15 mouse cellular contexts compared by ENCODE assay signal in the genomic region with DNA sequence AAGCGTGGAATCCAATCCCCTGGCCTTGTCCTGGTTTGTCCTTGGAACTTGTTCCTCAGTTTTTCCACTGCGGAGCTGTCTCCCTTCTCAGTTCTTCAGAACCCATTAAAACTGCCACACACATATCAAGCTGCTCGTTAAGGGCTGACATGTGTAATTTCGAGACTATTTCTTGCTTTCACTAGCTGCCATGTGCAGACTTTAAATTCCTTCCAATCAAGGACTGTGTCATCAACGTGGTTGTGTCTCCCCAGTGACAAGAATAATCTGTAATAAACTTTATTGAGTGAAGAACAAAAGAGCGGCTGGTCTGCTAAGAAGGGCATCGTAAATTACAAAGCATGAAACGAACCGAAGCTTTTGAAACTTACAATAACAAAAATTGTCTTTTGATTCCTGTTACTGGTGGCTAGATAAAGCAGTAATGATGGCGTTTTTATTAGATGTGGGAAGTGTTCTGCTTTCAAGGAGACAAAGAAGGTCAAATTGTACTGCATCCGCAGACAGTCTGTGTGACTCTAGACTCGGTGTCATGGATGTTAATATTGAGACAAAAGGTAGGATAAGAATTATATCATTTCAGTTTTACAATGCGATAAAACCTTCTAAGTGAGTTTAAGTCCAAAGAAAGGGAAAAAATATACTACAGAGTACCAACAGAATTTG. TPM values are rescaled to one million over a fixed set of nuclear protein-coding genes. Genes with fewer than 3 reads are reported as not detected.
A peak's percentile ranks its signal among the peaks of the same experiment; 100 is the strongest.
DNase-seq lines count a peak whose midpoint lies in the region; ATAC-seq lines count a peak whose summit lies in the region.
"Had no signal": no experiment of that assay in that cellular context is flagged by ENCODE, and none has a peak within 500 bp of the region (broad histone marks: within the 10 kb centered on the region; RNA-seq: fewer than 3 reads in every experiment).

No protein-coding gene starts in this region.

- no peak for DNase-seq in forebrain, embryonic 10.5 days (ENCODE audit: extremely low spot score, low spot score)
- no peak for DNase-seq in heart, postnatal 36 days
- DNase-seq in layer of hippocampus, postnatal 10 days (ENCODE audit: low spot score in 2 of 2): peak; percentile 6 to 11
- no peak for DNase-seq in layer of hippocampus, postnatal 14 days (ENCODE audit: low spot score in 2 of 2)
- DNase-seq in midbrain, embryonic 11.5 days (ENCODE audit: low spot score, missing footprints): no peak
- DNase-seq: cerebellum, postnatal 10 days; embryo, embryonic 11 days had no signal

- intact Hi-C loops in heart, postnatal 36 days (cut with DNase I): no loop called here

- no peak overlapping the region for H3K9ac ChIP-seq in forebrain, embryonic 13.5 days
- H3K9ac ChIP-seq in heart, embryonic 15.5 days: no peak overlapping the region
- no peak overlapping the region for H3K9ac ChIP-seq in neural tube, embryonic 14.5 days (replicated peaks; ENCODE audit: low read depth, low read length)
- H3K9ac ChIP-seq in midbrain, embryonic 11.5 days (ENCODE audit: low read length): no peak overlapping the region
- H3K9ac ChIP-seq: hindbrain, embryonic 13.5 days; stomach, embryonic 15.5 days had no signal

- peak; percentile 85 for ATAC-seq in forebrain, embryonic 13.5 days
- no peak for ATAC-seq in heart, embryonic 15.5 days (replicated peaks; ENCODE audit: insufficient number of reproducible peaks, insufficient read depth, low FRiP score, low read depth)
- peak; percentile 41 for ATAC-seq in neural tube, embryonic 14.5 days (ENCODE audit: low read depth)
- no peak for ATAC-seq in midbrain, embryonic 11.5 days (ENCODE audit: low FRiP score)
- ATAC-seq: intestine, embryonic 16.5 days had no signal

- no peaks in the 10 kb centered on the region for H3K4me1 ChIP-seq in forebrain, embryonic 13.5 days
- peaks cover 5% of the 10 kb centered on the region; the same call in 1 of the 2 replicates for H3K4me1 ChIP-seq in forebrain, embryonic 10.5 days
- peaks cover 11% of the 10 kb centered on the region for H3K4me1 ChIP-seq in heart, embryonic 15.5 days (replicated peaks)
- H3K4me1 ChIP-seq in neural tube, embryonic 14.5 days (ENCODE audit: control insufficient read depth, insufficient read depth, low read length): no peaks in the 10 kb centered on the region
- no peaks in the 10 kb centered on the region for H3K4me1 ChIP-seq in midbrain, embryonic 11.5 days (ENCODE audit: control insufficient read depth, insufficient read depth, low read length)

- H3K9me3 ChIP-seq in forebrain, embryonic 13.5 days (replicated peaks): no peaks in the 10 kb centered on the region
- H3K9me3 ChIP-seq in forebrain, embryonic 10.5 days: no peaks in the 10 kb centered on the region
- H3K9me3 ChIP-seq in heart, embryonic 15.5 days (replicated peaks): no peaks in the 10 kb centered on the region
- H3K9me3 ChIP-seq in neural tube, embryonic 14.5 days (ENCODE audit: control insufficient read depth, low read length): no peaks in the 10 kb centered on the region
- H3K9me3 ChIP-seq in midbrain, embryonic 11.5 days (ENCODE audit: control insufficient read depth, low read length): no peaks in the 10 kb centered on the region
- H3K9me3 ChIP-seq: hindbrain, embryonic 13.5 days; megakaryocyte, embryonic 14.5 days; stomach, embryonic 15.5 days had no signal

- no peak overlapping the region for H3K4me3 ChIP-seq in forebrain, embryonic 13.5 days
- H3K4me3 ChIP-seq in forebrain, embryonic 10.5 days: no peak overlapping the region
- no peak overlapping the region for H3K4me3 ChIP-seq in heart, embryonic 15.5 days
- no peak overlapping the region for H3K4me3 ChIP-seq in neural tube, embryonic 14.5 days (ENCODE audit: low read depth, low read length)
- no peak overlapping the region for H3K4me3 ChIP-seq in midbrain, embryonic 11.5 days (ENCODE audit: low read depth, low read length)
- H3K4me3 ChIP-seq: hindbrain, embryonic 13.5 days; megakaryocyte, embryonic 14.5 days; stomach, embryonic 15.5 days had no signal

- H3K27ac ChIP-seq in forebrain, embryonic 13.5 days: no peak overlapping the region
- no peak overlapping the region for H3K27ac ChIP-seq in forebrain, embryonic 10.5 days
- peak overlapping the region; percentile 57 for H3K27ac ChIP-seq in heart, embryonic 15.5 days
- H3K27ac ChIP-seq in neural tube, embryonic 14.5 days (ENCODE audit: low read depth, low read length): no peak overlapping the region
- H3K27ac ChIP-seq in midbrain, embryonic 11.5 days (ENCODE audit: low read depth, low read length): no peak overlapping the region
- H3K27ac ChIP-seq: hindbrain, embryonic 13.5 days; stomach, embryonic 15.5 days had no signal

- WGBS in forebrain, embryonic 13.5 days: 45% methylated on average over 13 of the region's 13 CpGs
- 76% methylated on average over 13 of the region's 13 CpGs for WGBS in forebrain, embryonic 10.5 days
- 51% methylated on average over 13 of the region's 13 CpGs for WGBS in heart, embryonic 15.5 days
- 23% methylated on average over 13 of the region's 13 CpGs for WGBS in neural tube, embryonic 14.5 days
- WGBS in midbrain, embryonic 11.5 days: 86% methylated on average over 13 of the region's 13 CpGs

- H3K36me3 ChIP-seq in forebrain, embryonic 13.5 days (ENCODE audit: poor library complexity, severe bottlenecking): no peaks in the 10 kb centered on the region
- no peaks in the 10 kb centered on the region for H3K36me3 ChIP-seq in forebrain, embryonic 10.5 days (replicated peaks)
- no peaks in the 10 kb centered on the region for H3K36me3 ChIP-seq in heart, embryonic 15.5 days
- H3K36me3 ChIP-seq in neural tube, embryonic 14.5 days (ENCODE audit: control insufficient read depth, insufficient read depth, low read length): no peaks in the 10 kb centered on the region
- no peaks in the 10 kb centered on the region for H3K36me3 ChIP-seq in midbrain, embryonic 11.5 days (ENCODE audit: control insufficient read depth, insufficient read depth, low read length)
- H3K36me3 ChIP-seq: hindbrain, embryonic 13.5 days; stomach, embryonic 15.5 days had no signal

- no peaks in the 10 kb centered on the region for H3K27me3 ChIP-seq in forebrain, embryonic 13.5 days
- 0 out of 2 replicates have a peak, but pooled peaks cover under 1% of the 10 kb centered on the region for H3K27me3 ChIP-seq in forebrain, embryonic 10.5 days (ENCODE audit: poor library complexity, severe bottlenecking)
- H3K27me3 ChIP-seq in heart, embryonic 15.5 days: no peaks in the 10 kb centered on the region
- H3K27me3 ChIP-seq in neural tube, embryonic 14.5 days (ENCODE audit: control insufficient read depth, insufficient read depth, low read length): no peaks in the 10 kb centered on the region
- H3K27me3 ChIP-seq in midbrain, embryonic 11.5 days (ENCODE audit: control insufficient read depth, insufficient read depth, low read length): no peaks in the 10 kb centered on the region
- H3K27me3 ChIP-seq: CH12.LX; hindbrain, embryonic 13.5 days; megakaryocyte, embryonic 14.5 days; stomach, embryonic 15.5 days had no signal

- H3K4me2 ChIP-seq in forebrain, embryonic 13.5 days: no peak overlapping the region
- peak overlapping the region; percentile 0; the same call in 1 of the 2 replicates for H3K4me2 ChIP-seq in heart, embryonic 15.5 days
- no peak overlapping the region for H3K4me2 ChIP-seq in neural tube, embryonic 14.5 days (ENCODE audit: low read depth, low read length)
- H3K4me2 ChIP-seq in midbrain, embryonic 11.5 days: no peak overlapping the region
- H3K4me2 ChIP-seq: hindbrain, embryonic 13.5 days; stomach, embryonic 15.5 days had no signal

RNA-seq across cellular contexts. Expression of a gene that starts 7.5 kb away (rescaled TPM):
- polyA plus RNA-seq in forebrain, embryonic 13.5 days (2015; fragmentation: Nextera tagmentation; extraction: Ambion mirVana): 15.3 and 17.4 TPM in 2 replicates
- polyA plus RNA-seq in forebrain, embryonic 10.5 days (2016; fragmentation: Nextera tagmentation; extraction: Ambion mirVana): 1.5 and 1.8 TPM in 2 replicates
- 39.1 and 46.6 TPM in 2 replicates for polyA plus RNA-seq in heart, embryonic 15.5 days (2015; fragmentation: Nextera tagmentation; extraction: Ambion mirVana)
- 10 to 100 TPM; 17.6 to 21.7 TPM for total RNA-seq in heart, postnatal 36 days (2021)
- total RNA-seq in layer of hippocampus, postnatal 10 days (2021): 10 to 100 TPM; 37.1 to 37.5 TPM
- total RNA-seq in layer of hippocampus, postnatal 14 days (2021): 10 to 100 TPM; 22.1 to 23.8 TPM
- polyA plus RNA-seq in neural tube, embryonic 14.5 days (2014; fragmentation: Nextera tagmentation; extraction: Ambion mirVana): 14.3 and 17.5 TPM in 2 replicates
- 3.6 and 3.9 TPM in 2 replicates for polyA plus RNA-seq in midbrain, embryonic 11.5 days (2014; fragmentation: Nextera tagmentation; extraction: Ambion mirVana)
- total RNA-seq: CH12.LX had no signal

Comparison
In these comparisons a context has a peak if more than half of its experiments do, and no peak if none do; other contexts are left out.
1. DNase-seq: peak in layer of hippocampus, postnatal 10 days (2 of 2); none in forebrain, embryonic 10.5 days (single experiment), heart, postnatal 36 days (0 of 2), layer of hippocampus, postnatal 14 days (0 of 2) and midbrain, embryonic 11.5 days (single experiment).
2. ATAC-seq: peak in forebrain, embryonic 13.5 days (single experiment) and neural tube, embryonic 14.5 days (single experiment); none in heart, embryonic 15.5 days (single experiment) and midbrain, embryonic 11.5 days (single experiment).